Mouse (Mus musculus): ENCODE measurements at regions not wholly inside any gene's neighbourhood (a gene's known extent, or its start where the extent isn't known, plus 50 kb on each side); places are given as distances from the start of the nearest gene placed in this dataset.
"Not testable (repeated sequence)": the region's sequence is repeated elsewhere in the genome, so short reads cannot be mapped to it uniquely, and the experiment has no call there.

- DNase-seq: no peak
Observed at GRCm38 (mm10) chr2:129883417-129883816, 83.1 kb downstream of the Stk35 start.

GRCm38 (mm10) chr2:129884316-129884715, 84.0 kb downstream of the Stk35 start:
- no peak for DNase-seq

DNA sequence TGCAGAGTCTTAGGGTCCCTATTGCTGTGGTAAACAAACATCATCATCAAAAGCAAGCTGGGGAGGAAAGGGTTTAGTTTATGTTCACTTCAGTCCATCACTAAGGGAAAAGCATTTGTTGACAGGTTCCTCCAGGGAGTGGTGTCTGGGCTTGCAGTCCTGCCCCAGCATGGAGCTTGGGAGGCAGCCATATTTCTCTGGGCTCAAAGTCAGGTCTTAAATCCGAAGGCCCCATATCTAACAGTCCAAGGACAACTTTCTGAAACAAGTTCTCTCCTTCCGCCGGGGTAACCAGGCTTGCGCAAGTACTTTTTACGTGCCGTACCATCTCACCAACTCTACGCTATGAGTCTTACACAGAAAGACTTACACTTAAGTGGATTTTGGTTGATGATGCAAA, 85.2 kb downstream of the Stk35 start:
- DNase-seq: peak; percentile 62

DNA sequence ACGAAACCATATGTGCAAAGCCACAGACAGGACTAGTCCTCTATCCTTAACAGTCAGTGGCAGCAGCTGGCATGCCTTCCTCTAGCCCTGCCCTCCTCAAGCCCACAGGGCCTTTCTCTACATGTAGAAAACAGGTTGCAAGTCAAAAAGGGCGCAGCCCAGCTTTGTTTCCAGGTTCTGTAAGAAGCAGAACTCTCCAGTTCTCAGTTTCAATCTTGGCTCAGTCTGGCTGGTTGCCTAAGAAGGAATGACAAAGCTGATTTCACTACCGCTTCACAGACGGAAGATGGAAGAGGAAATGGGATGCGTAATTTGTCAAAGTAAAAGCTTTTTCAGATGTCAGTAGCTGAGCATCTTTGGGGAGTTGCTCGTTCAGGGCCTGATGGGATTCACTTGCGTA, 92.9 kb downstream of the Stk35 start:
- no peak for DNase-seq

GRCm38 (mm10) chr2:129893832-129894231, 93.5 kb downstream of the Stk35 start:
- no peak for DNase-seq

DNA sequence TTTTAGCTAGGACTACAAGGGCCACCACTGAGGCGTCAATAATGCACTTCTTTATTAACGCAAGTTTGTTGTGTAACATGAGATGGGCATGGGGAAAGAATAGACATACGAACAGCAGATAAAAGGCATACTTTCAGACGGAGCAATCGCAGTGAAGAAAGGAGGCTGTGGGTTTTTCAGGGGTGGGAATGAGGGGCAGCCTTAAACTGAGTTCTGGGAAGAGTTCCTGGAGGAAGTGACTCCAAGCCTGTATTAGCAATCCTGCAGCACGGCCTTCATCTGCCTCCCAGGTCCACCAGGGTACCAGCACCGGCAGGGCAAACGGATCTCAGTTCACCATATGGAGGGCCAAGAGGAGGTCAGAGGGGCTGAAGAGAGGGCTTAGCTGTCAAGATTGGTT, 94.6 kb downstream of the Stk35 start:
- DNase-seq: no peak

DNA sequence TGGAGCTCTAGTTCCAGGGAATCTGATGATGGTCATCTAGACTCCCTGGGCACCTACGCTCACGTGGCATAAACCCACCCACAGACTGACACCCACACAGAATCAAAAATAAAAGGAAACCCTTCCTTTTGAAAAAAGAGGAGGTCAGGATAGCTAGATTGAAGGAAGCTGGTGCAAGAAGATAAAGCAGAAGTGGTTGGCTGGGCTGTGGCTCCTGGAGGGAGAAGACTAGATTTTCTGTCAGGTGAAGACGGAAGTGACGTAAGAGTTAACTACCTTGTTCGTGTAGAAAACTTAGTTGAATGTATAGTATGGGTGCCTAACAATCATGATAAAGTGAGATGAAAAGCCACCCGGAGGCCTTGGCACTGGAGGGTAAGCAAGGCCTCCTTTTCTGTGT, 95.1 kb downstream of the Stk35 start:
- DNase-seq: no peak

GRCm38 (mm10) chr2:129896696-129897095, 96.4 kb downstream of the Stk35 start:
- DNase-seq: no peak

GRCm38 (mm10) chr2:129903383-129904135, 103.2 kb downstream of the Stk35 start:
- DNase-seq: no peak

DNA sequence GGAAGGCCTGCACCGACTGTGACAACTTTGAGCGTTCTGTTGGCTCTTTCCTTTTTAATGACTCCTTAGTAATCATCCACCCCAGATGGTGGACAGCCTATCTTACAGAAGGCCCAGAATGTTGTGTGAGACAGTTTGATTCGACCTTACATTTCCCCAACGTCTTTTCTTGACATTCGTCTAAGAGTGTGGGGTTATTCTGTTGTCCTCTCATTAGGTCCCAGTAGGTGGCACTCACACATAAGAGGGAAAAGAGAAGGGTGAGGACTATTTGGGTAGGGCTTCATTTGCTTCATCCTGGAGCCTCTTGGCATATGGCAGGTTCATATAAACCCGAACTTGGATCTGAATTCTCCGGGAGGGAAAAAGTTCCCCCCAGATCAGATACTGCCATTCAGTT, 104.4 kb downstream of the Stk35 start:
- no peak for DNase-seq

DNA sequence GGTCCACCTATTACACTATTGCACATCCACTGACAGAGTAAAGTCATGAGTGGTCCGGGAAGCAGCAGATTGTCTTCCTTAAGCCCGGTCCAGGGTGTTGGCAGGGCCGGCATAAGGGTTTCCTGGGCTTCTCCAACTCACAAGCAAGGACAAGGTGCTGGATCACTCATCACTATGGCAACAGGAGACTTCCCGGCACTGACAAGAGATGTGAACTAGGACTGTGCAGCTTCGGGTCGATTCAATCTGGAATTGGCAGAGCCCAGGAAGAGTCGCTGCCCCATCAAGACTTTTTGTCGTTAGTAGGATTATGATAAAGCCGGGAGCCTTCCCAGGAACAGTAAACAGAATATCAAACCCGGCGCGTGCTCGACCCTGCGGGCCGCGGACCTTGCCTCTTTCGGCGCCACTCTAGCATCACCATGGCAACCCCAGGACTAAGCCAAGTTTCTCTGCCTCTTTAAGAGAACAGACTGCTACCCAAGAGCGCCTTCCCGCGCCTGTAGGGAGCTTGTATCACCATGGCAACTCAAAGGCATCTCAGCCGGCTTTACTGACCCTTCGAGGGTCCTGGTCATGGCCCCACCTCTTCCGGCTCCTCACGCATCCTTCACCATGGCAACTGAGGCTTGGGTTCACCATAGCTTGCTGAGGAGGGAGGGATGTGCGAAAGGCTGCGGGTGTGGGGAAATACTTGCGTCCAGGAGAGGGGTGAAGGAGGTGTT, 103.3 kb upstream of the Tgm3 start:
- no peak for DNase-seq

DNA sequence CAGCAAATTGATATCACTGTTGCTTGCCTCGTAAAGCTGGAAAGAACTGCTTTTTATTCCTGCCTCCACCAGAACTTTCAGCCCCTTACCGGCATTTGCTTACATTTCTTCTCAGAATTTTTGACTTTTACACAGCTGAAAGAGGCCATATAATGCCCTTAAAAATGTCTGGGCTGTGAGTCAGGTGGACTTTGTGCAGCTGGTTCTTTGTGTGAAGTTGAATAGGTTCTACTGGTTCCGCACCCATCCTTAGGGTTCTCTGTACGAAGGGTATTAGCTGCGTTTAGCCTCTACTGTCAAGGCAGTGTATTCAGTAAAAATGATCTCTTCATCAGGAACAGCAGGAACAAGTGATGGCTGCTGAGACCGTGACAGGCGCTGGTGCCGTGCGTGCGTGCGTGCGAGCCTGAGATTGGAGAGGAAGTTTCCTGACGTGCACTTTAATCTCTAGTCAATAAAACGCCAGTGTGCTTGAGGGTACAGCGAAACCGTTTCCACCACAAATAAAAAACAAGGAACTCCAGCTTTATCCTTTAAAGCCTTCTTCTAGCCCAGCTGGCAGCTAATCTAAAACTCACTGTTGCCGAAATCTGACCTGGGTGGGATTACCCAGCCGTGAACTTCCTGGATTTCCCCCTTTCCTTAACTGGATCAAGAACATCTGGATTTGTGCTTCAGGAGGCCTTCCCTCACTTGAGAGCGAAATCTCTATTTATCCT, 100.8 kb upstream of the Tgm3 start:
- DNase-seq: no peak

- DNase-seq: no peak
Observed at GRCm38 (mm10) chr2:129912556-129912955, 99.6 kb upstream of the Tgm3 start.

DNA sequence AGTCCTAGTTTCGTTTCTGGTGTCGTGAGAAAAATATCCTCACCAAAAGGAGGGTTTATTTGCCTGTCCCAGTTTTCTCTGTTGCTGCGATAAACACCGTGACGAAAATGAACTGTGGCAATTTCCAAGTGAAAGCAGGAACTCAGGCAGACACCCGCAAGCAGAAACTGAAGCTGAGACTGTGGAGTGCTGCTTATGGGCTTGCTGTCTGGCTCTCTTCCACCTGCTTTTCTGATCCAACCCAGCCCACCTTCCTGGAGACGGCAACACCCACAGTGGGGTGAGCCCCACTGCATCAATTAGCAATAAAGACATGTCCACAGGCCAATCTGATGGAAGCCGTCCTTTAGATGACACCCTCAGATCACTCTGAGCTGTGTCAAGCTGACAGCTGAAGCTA, 97.9 kb upstream of the Tgm3 start:
- no peak for DNase-seq

DNA sequence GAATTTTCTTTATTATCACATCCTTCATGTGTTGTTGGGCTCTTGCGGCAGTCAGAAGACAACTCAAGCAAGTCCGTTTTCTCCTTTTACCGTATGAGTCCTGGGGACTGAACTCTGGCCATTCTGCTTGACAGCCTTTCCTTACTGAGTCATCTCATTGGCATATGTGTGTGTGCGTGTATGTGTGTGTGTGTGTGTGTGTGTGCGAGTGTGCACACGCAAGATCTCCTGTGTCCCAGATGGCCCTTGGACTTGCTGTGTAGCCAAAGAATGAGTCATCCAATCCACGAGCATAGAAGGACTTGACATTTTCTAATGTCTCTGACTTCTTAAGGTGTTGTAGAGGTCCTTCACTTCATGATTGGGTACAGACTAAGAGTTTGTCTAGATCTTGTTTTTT, 95.7 kb upstream of the Tgm3 start:
- DNase-seq: no peak

GRCm38 (mm10) chr2:129918141-129918790, 93.9 kb upstream of the Tgm3 start:
- DNase-seq: no peak

DNA sequence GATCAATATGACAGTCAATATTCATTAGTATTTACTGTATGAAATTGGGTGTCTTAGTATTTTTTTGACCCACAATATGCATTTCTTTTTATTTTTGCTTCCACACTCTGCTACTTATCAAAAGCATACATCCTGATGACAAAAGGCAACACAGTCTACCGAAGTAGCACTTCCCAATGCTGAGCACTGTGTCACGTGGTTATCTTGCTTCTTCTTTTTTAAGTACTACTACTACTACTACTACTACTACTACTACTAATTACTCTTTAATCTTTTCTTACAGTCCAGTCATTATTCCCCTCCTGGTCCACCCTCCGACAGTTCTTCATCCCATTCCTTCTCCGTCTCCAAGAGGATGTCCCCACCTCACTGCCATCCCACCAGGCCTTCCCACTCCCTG, 92.6 kb upstream of the Tgm3 start:
- DNase-seq: no peak

DNA sequence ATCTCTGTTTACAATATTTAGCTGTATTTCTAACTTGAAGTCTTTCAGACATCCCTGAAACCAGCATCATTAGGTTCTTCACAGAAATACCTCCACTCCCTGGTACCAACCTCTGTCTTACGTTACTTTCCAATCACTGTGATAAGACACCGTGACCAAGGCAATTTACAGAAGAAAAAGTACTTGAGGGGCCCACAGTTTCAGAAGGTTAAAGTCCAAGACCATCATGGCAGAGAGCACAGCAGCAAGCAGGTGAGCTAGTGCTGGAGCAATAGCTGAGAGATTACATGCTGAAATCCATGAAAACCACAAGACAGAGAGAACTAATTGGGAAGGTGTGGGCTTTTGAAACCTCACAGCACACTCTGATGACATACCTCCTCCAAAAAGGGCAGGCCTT, 84.9 kb upstream of the Tgm3 start:
- no peak for DNase-seq

DNA sequence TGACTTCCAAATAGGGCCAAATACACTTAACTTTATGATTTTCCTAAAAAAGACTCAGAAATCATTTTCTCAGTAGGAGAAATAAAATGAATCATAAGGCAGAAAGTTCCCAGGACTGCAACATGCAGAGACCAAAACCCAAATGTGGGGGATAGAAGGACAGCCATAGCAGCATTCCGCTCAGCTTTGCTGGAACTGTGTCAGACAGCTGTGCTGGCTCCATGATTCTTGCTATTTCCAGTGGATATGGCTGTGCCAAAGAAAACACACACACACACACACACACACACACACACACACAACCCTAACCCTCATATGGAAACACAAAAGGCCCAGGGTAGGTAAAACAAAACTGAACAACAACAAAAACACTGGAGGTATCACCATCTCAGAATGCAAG, 78.6 kb upstream of the Tgm3 start:
- no peak for DNase-seq

DNA sequence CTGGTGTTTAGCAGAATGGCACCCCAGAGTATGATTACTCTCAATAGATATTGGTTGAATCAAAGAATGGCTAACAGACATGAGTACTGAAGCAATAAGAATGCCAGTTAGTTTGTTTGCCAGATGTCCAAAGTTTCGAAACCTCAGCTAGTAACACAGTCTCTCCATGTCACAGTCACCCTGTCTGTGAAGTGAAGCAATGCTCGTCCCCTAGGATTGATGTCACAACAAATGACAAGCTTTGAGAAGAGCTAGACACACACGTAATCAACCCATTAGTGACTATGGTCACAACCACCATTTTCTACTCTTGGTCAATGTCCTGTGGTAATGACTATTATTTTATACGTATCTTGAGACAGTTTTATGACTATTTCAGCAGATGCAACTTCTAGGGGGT, 69.3 kb upstream of the Tgm3 start:
- DNase-seq: no peak

DNA sequence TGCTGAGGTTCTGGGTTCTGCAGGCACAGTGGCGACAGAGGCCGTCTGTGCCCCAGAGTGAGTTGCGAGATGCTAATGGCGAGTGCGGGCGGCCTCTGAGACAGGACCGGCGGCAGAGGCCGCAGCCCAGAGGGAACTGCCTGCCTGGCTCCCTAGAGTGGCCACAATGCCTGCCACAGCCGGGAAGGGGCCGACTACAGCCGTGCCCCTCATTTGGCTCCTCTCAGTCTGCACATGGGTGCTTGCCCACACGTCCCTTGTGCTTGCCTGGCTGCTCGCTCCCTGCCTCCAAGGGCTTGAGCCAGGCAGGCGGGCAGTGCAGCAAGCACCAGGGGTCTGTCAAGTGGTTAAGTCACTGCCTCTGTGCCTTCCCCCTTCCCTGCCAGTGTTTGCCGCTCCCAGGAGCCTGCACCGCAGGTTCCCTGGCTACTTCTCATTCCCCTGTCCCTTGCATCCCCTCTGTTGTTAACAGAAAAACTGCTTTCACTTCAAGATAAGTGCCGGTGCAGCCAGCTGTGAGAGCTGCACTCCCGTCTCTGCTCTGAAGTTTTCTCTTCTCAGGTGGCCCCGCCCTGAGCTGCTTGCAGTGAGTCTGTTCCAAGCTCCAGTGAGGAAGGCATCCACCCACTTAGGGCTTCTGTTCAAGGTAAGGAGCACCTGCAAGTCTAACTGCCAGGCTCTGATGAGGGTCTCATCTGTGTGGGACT, 64.1 kb upstream of the Tgm3 start:
- DNase-seq: no peak

- DNase-seq: not testable (repeated sequence)
Observed at GRCm38 (mm10) chr2:129949786-129950185, 62.4 kb upstream of the Tgm3 start.

All from adrenal gland, postnatal 25 days (tissue).